Mouse (Mus musculus) kidney, postnatal 14 days (tissue): ENCODE results near the gene Gm45716.
A peak's percentile ranks its signal among the peaks of the same experiment; 100 is the strongest.

ENCODE experiments used
- DNase-seq: peaks from one replicate; pipeline ENCODE4 v3.0.0; 2022; ENCODE audit warnings: mixed read lengths

Gene Gm45716

GRCm38 (mm10) chr11:90214246-90214645 lies 26.8 kb downstream of the Gm45716 start:
- DNase-seq, result no peak

GRCm38 (mm10) chr11:90220022-90220645 lies 32.7 kb downstream of the Gm45716 start:
- DNase-seq, result no peak

GRCm38 (mm10) chr11:90220750-90221149 lies 33.3 kb downstream of the Gm45716 start:
- DNase-seq, result peak; percentile 34

GRCm38 (mm10) chr11:90224914-90225470 lies 37.5 kb downstream of the Gm45716 start:
- peak; percentile 65 for DNase-seq

- DNase-seq, result no peak
Observed at GRCm38 (mm10) chr11:90227000-90227922, 39.8 kb downstream of the Gm45716 start.

GRCm38 (mm10) chr11:90228251-90228949 lies 40.9 kb downstream of the Gm45716 start:
- no peak for DNase-seq

- no peak for DNase-seq
Observed at GRCm38 (mm10) chr11:90229800-90230199, 42.3 kb downstream of the Gm45716 start.

- DNase-seq, result peak; percentile 47
Observed at GRCm38 (mm10) chr11:90230671-90231070, 43.2 kb downstream of the Gm45716 start.

GRCm38 (mm10) chr11:90231631-90232030 lies 44.1 kb downstream of the Gm45716 start:
- peak; percentile 27 for DNase-seq

GRCm38 (mm10) chr11:90232685-90233084 lies 45.2 kb downstream of the Gm45716 start:
- DNase-seq, result peak; percentile 57

- no peak for DNase-seq
Observed at GRCm38 (mm10) chr11:90235221-90235620, 47.7 kb downstream of the Gm45716 start.

- no peak for DNase-seq
Observed at GRCm38 (mm10) chr11:90237616-90238015, 50.1 kb downstream of the Gm45716 start.

GRCm38 (mm10) chr11:90238657-90239056 lies 51.2 kb downstream of the Gm45716 start:
- no peak for DNase-seq

- DNase-seq, result peak; percentile 38
Observed at GRCm38 (mm10) chr11:90240652-90241330, 53.3 kb downstream of the Gm45716 start.

- no peak for DNase-seq
Observed at GRCm38 (mm10) chr11:90241874-90242273, 54.4 kb downstream of the Gm45716 start.

GRCm38 (mm10) chr11:90243300-90243699 lies 55.8 kb downstream of the Gm45716 start:
- DNase-seq, result no peak

- DNase-seq, result no peak
Observed at GRCm38 (mm10) chr11:90245630-90246029, 58.1 kb downstream of the Gm45716 start.

- DNase-seq, result no peak
Observed at GRCm38 (mm10) chr11:90246676-90247075, 59.2 kb downstream of the Gm45716 start.

GRCm38 (mm10) chr11:90247793-90248192 lies 60.3 kb downstream of the Gm45716 start:
- no peak for DNase-seq

- DNase-seq, result peak; percentile 99
Observed at GRCm38 (mm10) chr11:90249025-90249650, 61.7 kb downstream of the Gm45716 start, which contains the start of gene Mmd. Gene Mmd, plus strand, starts transcription at chr11:90249456.

GRCm38 (mm10) chr11:90249701-90250141 lies 62.2 kb downstream of the Gm45716 start:
- DNase-seq, result no peak

GRCm38 (mm10) chr11:90250189-90250588 lies 62.7 kb downstream of the Gm45716 start:
- DNase-seq, result no peak
